Mouse (Mus musculus) hindbrain, postnatal 0 days (tissue): ENCODE measurements around the gene Krt6a. TPM values are rescaled to one million over a fixed set of nuclear protein-coding genes. Genes with fewer than 3 reads are reported as not detected.

Experiments
- ATAC-seq: fragments of 200-750 bp; cut with Nextera tagmentation; 2 replicates; pipeline ENCODE4 v1.8.0; 2017; ENCODE audit warnings: mild to moderate bottlenecking, moderate TSS enrichment, moderate library complexity
- DNase-seq: peaks from one replicate; pipeline ENCODE4 v3.0.0-alpha.2; 2015; ENCODE audit warnings: low spot score
- H3K27ac ChIP-seq: fragments of 300-500 bp; sonication (generic); 2 replicates; pipeline ENCODE4 v1.5.1; 2014; ENCODE audit warnings: mild to moderate bottlenecking
- H3K27me3 ChIP-seq: fragments of 300-500 bp; sonication (generic); 2 replicates; pipeline ENCODE4 v1.6.1; 2014; ENCODE audit warnings: low read length, mixed read lengths; ENCODE audit not compliant: insufficient read depth
- H3K36me3 ChIP-seq: fragments of 300-500 bp; sonication (generic); 2 replicates; pipeline ENCODE4 v1.6.1; 2014; ENCODE audit warnings: low read length, mixed read lengths; ENCODE audit not compliant: insufficient read depth
- H3K4me1 ChIP-seq: fragments of 300-500 bp; sonication (generic); 2 replicates; pipeline ENCODE4 v1.6.1; 2014; ENCODE audit warnings: antibody characterized with exemption, low read length, mixed read lengths; ENCODE audit not compliant: insufficient read depth
- H3K4me2 ChIP-seq: fragments of 300-500 bp; sonication (generic); 2 replicates; pipeline ENCODE4 v1.6.1; 2014; ENCODE audit warnings: low read depth, mild to moderate bottlenecking, low read length, moderate library complexity, mixed read lengths
- H3K4me3 ChIP-seq: fragments of 300-500 bp; sonication (generic); 2 replicates; pipeline ENCODE4 v1.5.1; 2014; ENCODE audit warnings: low read length
- H3K9ac ChIP-seq: fragments of 300-500 bp; sonication (generic); replicated peaks from 2 replicates; pipeline ENCODE4 v1.6.1; 2014; ENCODE audit warnings: mild to moderate bottlenecking, low read length, moderate library complexity, mixed read lengths
- H3K9me3 ChIP-seq: fragments of 300-500 bp; sonication (generic); 2 replicates; pipeline ENCODE4 v1.6.1; 2016; ENCODE audit warnings: low read length, mixed read lengths
- CTCF ChIP-seq: IDR thresholded peaks from 2 replicates; pipeline ENCODE4 v1.5.1; 2016; ENCODE audit warnings: antibody characterized with exemption, control low read depth, low read depth
- whole genome bisulfite sequencing: fragments of 180-500 bp; shearing (Covaris S2); extraction: QIAGEN DNeasy Blood & Tissue Kit; methylation state at CpG from one replicate; pipeline ENCODE4 v1.1.7; 2014; 5-methylcytosine and 5-hydroxymethylcytosine counted together
- polyA plus RNA-seq: library from polyadenylated mRNA; unstranded; fragments of >200 nt; fragmentation: Nextera tagmentation; extraction: Ambion mirVana; gene quantifications from 2 replicates; pipeline ENCODE4 v1.2.1, GENCODE M21; 2015
- total RNA-seq: library from RNA; depleted of rRNA; stranded (reverse); fragments of >200 nt; gene quantifications from 2 replicates; pipeline ENCODE4 v1.2.3, GENCODE M21; 2014

The Krt6a gene
- total and polyA plus RNA-seq, 2 experiments from 2014 or later: 0.13 TPM; not detected in 1

- H3K27me3 ChIP-seq: no peaks in the 10 kb centered on the region
- no peak overlapping the region for H3K9ac ChIP-seq
- no peak for DNase-seq
- no peak overlapping the region for H3K27ac ChIP-seq
- no peak for ATAC-seq
- TF ChIP-seq CTCF: no peak
- H3K9me3 ChIP-seq: no peaks in the 10 kb centered on the region
- H3K4me1 ChIP-seq: no peaks in the 10 kb centered on the region
- H3K36me3 ChIP-seq: no peaks in the 10 kb centered on the region
- WGBS: 72% methylated on average over 8 of the region's 8 CpGs
- no peak overlapping the region for H3K4me3 ChIP-seq
- no peak overlapping the region for H3K4me2 ChIP-seq
Observed at GRCm38 (mm10) chr15:101713731-101714130, 19.6 kb upstream of the Krt6a start.

- Histone ChIP-seq H3K4me3 (no peak within 1 kb of the TSS), H3K36me3 (no peaks in the 10 kb centered on the region), H3K9ac (no peak within 1 kb of the TSS), H3K4me1 (no peaks in the 10 kb centered on the region), H3K9me3 (no peaks in the 10 kb centered on the region), H3K27ac (no peak within 1 kb of the TSS), H3K27me3 (no peaks in the 10 kb centered on the region), H3K4me2 (no peak within 1 kb of the TSS)
- no peak for ATAC-seq
- no peak for DNase-seq
- WGBS: 72% methylated on average over 13 of the region's 13 CpGs
- no peak for TF ChIP-seq CTCF
Observed at GRCm38 (mm10) chr15:101712720-101713119, 18.6 kb upstream of the Krt6a start, which contains the start of gene Krt5. Gene Krt5, minus strand, starts transcription at chr15:101712898.

- H3K36me3 ChIP-seq: no peaks in the 10 kb centered on the region
- H3K4me1 ChIP-seq: no peaks in the 10 kb centered on the region
- H3K4me3 ChIP-seq: no peak overlapping the region
- no peak overlapping the region for H3K4me2 ChIP-seq
- no peaks in the 10 kb centered on the region for H3K9me3 ChIP-seq
- WGBS: 68% methylated on average over 11 of the region's 11 CpGs
- H3K27me3 ChIP-seq: no peaks in the 10 kb centered on the region
- no peak overlapping the region for H3K27ac ChIP-seq
- H3K9ac ChIP-seq: no peak overlapping the region
- peak; percentile 31 for TF ChIP-seq CTCF
- no peak for DNase-seq
- no peak for ATAC-seq
Observed at GRCm38 (mm10) chr15:101708683-101709082, 14.6 kb upstream of the Krt6a start.

GRCm38 (mm10) chr15:101707454-101707853, 13.3 kb upstream of the Krt6a start:
- Histone ChIP-seq H3K9me3 (no peaks in the 10 kb centered on the region), H3K4me3 (no peak overlapping the region), H3K27me3 (no peaks in the 10 kb centered on the region), H3K4me2 (no peak overlapping the region), H3K27ac (no peak overlapping the region), H3K36me3 (no peaks in the 10 kb centered on the region), H3K4me1 (no peaks in the 10 kb centered on the region), H3K9ac (no peak overlapping the region)
- no peak for TF ChIP-seq CTCF
- DNase-seq: no peak
- no peak for ATAC-seq
- WGBS: 86% methylated on average over 9 of the region's 9 CpGs

GRCm38 (mm10) chr15:101704066-101704465, 10.0 kb upstream of the Krt6a start:
- Histone ChIP-seq H3K4me1 (no peaks in the 10 kb centered on the region), H3K9ac (no peak overlapping the region), H3K9me3 (no peaks in the 10 kb centered on the region), H3K27me3 (no peaks in the 10 kb centered on the region), H3K36me3 (no peaks in the 10 kb centered on the region), H3K4me2 (no peak overlapping the region), H3K27ac (no peak overlapping the region), H3K4me3 (no peak overlapping the region)
- TF ChIP-seq CTCF: peak; percentile 57
- ATAC-seq: no peak
- peak; percentile 51 for DNase-seq
- WGBS: 74% methylated on average over 4 of the region's 4 CpGs

- Histone ChIP-seq H3K9me3 (no peaks in the 10 kb centered on the region), H3K4me3 (no peak overlapping the region), H3K27me3 (no peaks in the 10 kb centered on the region), H3K27ac (no peak overlapping the region), H3K9ac (no peak overlapping the region), H3K4me2 (no peak overlapping the region), H3K4me1 (no peaks in the 10 kb centered on the region), H3K36me3 (no peaks in the 10 kb centered on the region)
- DNase-seq (no peak), ATAC-seq (no peak)
- no peak for TF ChIP-seq CTCF
- 15% methylated on average over 2 of the region's 2 CpGs for WGBS
Observed at GRCm38 (mm10) chr15:101702380-101702779, 8.3 kb upstream of the Krt6a start.

- H3K4me3 ChIP-seq: no peak overlapping the region
- H3K36me3 ChIP-seq: no peaks in the 10 kb centered on the region
- 83% methylated on average over 8 of the region's 8 CpGs for WGBS
- no peak for ATAC-seq
- no peak overlapping the region for H3K27ac ChIP-seq
- no peak overlapping the region for H3K9ac ChIP-seq
- no peaks in the 10 kb centered on the region for H3K9me3 ChIP-seq
- H3K4me1 ChIP-seq: no peaks in the 10 kb centered on the region
- TF ChIP-seq CTCF: no peak
- H3K27me3 ChIP-seq: no peaks in the 10 kb centered on the region
- DNase-seq: no peak
- H3K4me2 ChIP-seq: no peak overlapping the region
Observed at GRCm38 (mm10) chr15:101699866-101700265, 5.8 kb upstream of the Krt6a start.
